Mouse (Mus musculus) right cerebral cortex, postnatal 10 days (tissue): ENCODE results near the gene Il9.
A peak's percentile ranks its signal among the peaks of the same experiment; 100 is the strongest.

Experiments used
- DNase-seq, 2 experiments: peaks; one replicate each; pipeline ENCODE4 v3.0.0; 2021; ENCODE audit warnings: low spot score in 2 of 2

Gene Il9

GRCm38 (mm10) chr13:56471951-56472350 lies 10.1 kb downstream of the Il9 start:
- DNase-seq: peak; percentile 44 to 57

DNA sequence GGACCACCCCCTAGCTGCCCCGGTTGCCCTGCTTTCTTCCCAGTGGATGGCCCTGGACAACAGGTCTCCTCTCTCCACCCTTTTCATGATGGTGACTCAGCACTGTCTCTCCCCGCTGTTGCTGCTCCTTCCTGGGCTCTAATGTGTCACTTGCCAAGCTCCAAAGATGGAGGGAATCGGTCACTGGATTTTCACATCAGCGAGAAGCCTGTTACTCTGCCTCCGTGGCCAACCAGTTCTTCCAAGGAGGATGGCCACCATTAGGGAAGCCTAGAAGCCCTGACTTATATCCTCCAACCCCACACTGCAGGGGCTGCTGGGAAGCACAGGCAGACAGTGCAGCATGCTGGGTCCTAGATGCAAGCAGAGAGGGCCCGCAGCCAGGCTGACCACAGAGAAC lies 10.8 kb downstream of the Il9 start:
- no peak for DNase-seq

- DNase-seq: no peak
Measured at GRCm38 (mm10) chr13:56468536-56468935, 13.5 kb downstream of the Il9 start.

GRCm38 (mm10) chr13:56467786-56468185 lies 14.3 kb downstream of the Il9 start:
- no peak for DNase-seq

- no peak for DNase-seq
Measured at GRCm38 (mm10) chr13:56463750-56464149, 18.3 kb downstream of the Il9 start.

DNA sequence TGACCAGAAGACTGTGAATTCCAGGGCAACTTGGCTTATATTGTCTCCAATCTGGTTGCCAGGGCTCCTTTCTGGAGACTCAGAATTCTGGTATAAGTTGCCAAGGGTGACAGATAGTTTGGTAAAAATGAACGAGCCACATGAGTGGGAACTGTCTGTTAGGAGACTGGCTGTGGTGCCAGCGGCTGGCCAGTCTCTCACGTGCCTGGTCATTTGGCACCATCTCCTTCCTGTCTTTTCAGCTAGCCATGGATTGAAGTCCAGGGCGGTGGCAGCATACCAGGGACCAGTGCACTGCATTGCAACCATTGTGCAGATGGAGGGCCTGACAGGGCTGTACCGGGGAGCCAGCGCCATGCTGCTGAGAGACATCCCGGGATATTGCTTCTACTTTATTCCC lies 18.8 kb downstream of the Il9 start:
- peak; percentile 39 to 45 for DNase-seq

- DNase-seq: no peak
Measured at GRCm38 (mm10) chr13:56462791-56463190, 19.3 kb downstream of the Il9 start.

GRCm38 (mm10) chr13:56461460-56461859 lies 20.6 kb downstream of the Il9 start:
- no peak for DNase-seq

- no peak for DNase-seq
Measured at GRCm38 (mm10) chr13:56458001-56458400, 24.0 kb downstream of the Il9 start.

DNA sequence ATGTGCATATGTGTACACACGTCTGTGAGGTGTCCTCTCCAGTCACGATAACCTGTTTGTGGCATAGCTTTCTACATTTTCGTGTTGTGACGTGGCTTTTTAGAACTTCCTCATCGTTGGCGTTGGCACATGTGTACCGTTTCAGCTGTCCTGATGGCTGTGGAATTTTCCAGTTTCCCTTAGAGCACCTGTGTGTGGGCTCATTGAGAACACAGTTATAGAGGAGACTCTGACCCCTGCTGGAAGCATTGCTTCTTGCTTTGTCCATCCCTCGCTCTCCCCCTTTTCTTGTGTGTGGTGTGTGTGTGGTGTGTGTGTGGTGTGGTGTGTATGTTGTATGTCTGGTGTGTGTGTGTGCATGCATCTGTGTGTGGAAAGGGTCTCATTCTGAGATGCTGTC lies 32.0 kb downstream of the Il9 start:
- no peak for DNase-seq

- peak; percentile 67 to 71 for DNase-seq
Measured at GRCm38 (mm10) chr13:56449239-56450030, 32.6 kb downstream of the Il9 start.

- DNase-seq: no peak
Measured at GRCm38 (mm10) chr13:56444996-56445395, 37.0 kb downstream of the Il9 start.

DNA sequence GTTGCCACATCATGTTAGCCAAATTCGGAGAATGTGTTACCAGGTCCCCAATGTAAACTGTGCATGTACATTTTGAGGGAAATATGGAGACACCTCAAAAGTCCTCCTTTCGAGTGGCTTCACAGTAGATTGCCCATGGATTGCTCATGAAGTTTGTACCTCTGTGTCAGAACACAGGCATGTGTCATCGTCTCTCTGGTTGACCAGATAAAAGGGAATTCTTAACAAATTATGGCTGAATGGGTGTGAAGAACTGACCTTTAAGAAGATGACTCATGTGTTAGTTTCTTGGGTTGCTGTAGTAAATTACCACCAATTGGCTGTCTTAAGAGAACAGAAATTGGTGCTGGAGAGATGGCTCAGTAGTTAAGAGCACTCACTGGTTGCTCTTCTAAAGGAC lies 37.9 kb downstream of the Il9 start:
- no peak for DNase-seq

DNA sequence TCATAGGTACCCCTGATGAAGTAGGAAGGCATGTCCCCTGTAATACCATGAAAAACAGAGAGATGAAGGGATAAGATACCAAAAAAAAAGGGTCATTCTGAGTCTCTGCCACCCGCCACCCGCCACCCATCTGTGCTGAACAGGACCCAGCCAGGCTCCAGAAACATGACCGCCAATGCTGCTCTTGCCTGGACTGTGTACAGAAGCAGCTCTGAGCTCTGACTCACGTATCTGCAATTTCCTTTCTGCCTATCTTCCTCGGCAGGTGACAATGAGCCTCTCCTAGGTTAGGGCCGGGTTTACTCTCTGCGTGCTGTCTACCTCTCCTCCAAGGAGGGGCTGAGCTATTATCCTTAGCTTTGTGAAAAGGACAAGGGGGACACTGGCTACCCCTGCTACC lies 38.6 kb downstream of the Il9 start:
- no peak for DNase-seq

GRCm38 (mm10) chr13:56438211-56439075 lies 43.6 kb downstream of the Il9 start, which contains the start of gene Slc25a48:
Slc25a48 (plus strand) TSS chr13:56438355.
- peak in 1 of 2 experiments; percentile 50 for DNase-seq

DNA sequence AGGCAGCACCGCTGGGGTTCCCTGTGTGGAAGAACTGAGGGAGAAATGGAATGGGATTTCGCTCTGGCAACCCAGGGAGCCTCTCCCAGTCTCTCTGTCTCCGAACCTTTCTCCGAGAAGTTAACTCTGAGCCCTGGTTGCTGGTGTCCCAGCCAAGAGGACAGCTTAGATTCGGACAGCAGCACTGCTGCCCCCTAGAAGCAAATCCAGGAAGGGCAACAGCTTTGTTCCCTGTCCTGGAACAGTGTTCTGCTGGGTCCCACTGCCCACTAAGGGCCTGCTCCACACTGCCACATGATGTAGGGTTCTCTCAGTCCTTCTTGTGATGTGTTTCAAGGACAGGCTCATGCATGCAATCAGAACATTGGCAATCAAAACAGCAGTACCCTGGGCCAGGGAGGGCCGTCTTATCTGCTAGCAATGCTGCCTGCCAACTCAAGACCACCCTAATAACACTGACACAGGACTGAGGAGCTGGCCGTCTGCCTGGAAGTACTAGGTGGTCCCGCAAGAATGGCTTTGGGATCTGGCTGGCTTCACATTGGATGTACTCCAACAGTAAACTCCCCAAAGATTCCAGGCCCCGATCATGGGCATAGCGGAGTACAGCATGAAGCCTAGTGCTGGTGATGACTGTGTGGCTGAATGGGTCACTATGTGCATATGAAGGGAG lies 46.3 kb downstream of the Il9 start:
- DNase-seq: no peak

- DNase-seq: no peak
Measured at GRCm38 (mm10) chr13:56434311-56434751, 47.7 kb downstream of the Il9 start.

- DNase-seq: peak; percentile 64 to 81
Measured at GRCm38 (mm10) chr13:56433466-56433865, 48.6 kb downstream of the Il9 start.

GRCm38 (mm10) chr13:56432496-56432895 lies 49.5 kb downstream of the Il9 start:
- no peak for DNase-seq
